Comparison of ENCODE assay signal across 8 mouse cellular contexts in genomic region chr2:112239212-112239934, GRCm38 (mm10). TPM values are rescaled to one million over a fixed set of nuclear protein-coding genes. Genes with fewer than 3 reads are reported as not detected.
DNase-seq lines count a peak whose midpoint lies in the region; ATAC-seq and TF ChIP-seq lines count a peak whose summit lies in the region.

Gene Lpcat4, plus strand, starts transcription at chr2:112239468.

- WGBS in heart, embryonic 13.5 days, result under 1% methylated on average over 81 of the region's 94 CpGs
- WGBS in liver, embryonic 11.5 days, result under 1% methylated on average over 88 of the region's 94 CpGs

- H3K27me3 ChIP-seq in erythroblast, embryonic 14.5 days (ENCODE audit: control insufficient read depth), result peaks cover 28% of the 10 kb centered on the region
- no peaks in the 10 kb centered on the region; the same call in 1 of the 2 replicates for H3K27me3 ChIP-seq in heart, embryonic 13.5 days (replicated peaks)
- H3K27me3 ChIP-seq in liver, embryonic 11.5 days (replicated peaks; ENCODE audit: control insufficient read depth, insufficient read depth, low read length), result no peaks in the 10 kb centered on the region
- no peaks in the 10 kb centered on the region for H3K27me3 ChIP-seq in myocyte (ENCODE audit: control insufficient read depth, insufficient read depth, insufficient read length)
- H3K27me3 ChIP-seq in splenic B cell, adult 2 months (ENCODE audit: control insufficient read depth, insufficient read depth, low read length, poor library complexity, severe bottlenecking), result no peaks in the 10 kb centered on the region

- H3ac ChIP-seq in myocyte (ENCODE audit: control insufficient read depth, insufficient read length), result peak within 1 kb of the TSS; percentile 53

- H3K4me3 ChIP-seq in erythroblast, embryonic 14.5 days (replicated peaks), result peak within 1 kb of the TSS; percentile 89
- H3K4me3 ChIP-seq in heart, embryonic 13.5 days, result peak within 1 kb of the TSS; percentile 91
- H3K4me3 ChIP-seq in liver, embryonic 11.5 days (ENCODE audit: low read depth, low read length), result peak within 1 kb of the TSS; percentile 74
- peak within 1 kb of the TSS; percentile 72 for H3K4me3 ChIP-seq in myocyte

- TF ChIP-seq POLR2A in myocyte (IDR thresholded peaks at IDR 0.05; ENCODE audit: insufficient read length, low read depth), result peak; percentile 53

- H3K27ac ChIP-seq in heart, embryonic 13.5 days (replicated peaks), result peak within 1 kb of the TSS; percentile 91
- H3K27ac ChIP-seq in liver, embryonic 11.5 days (ENCODE audit: low read depth, low read length), result peak within 1 kb of the TSS; percentile 86

- H3K9me3 ChIP-seq in erythroblast, embryonic 14.5 days (ENCODE audit: control insufficient read depth, low read length), result no peaks in the 10 kb centered on the region
- H3K9me3 ChIP-seq in heart, embryonic 13.5 days, result no peaks in the 10 kb centered on the region
- H3K9me3 ChIP-seq in liver, embryonic 11.5 days (ENCODE audit: control insufficient read depth, low read length), result no peaks in the 10 kb centered on the region

- H3K9ac ChIP-seq in heart, embryonic 13.5 days, result peak within 1 kb of the TSS; percentile 89
- peak within 1 kb of the TSS; percentile 86 for H3K9ac ChIP-seq in liver, embryonic 11.5 days (ENCODE audit: low read depth, low read length)

- ATAC-seq in heart, embryonic 13.5 days (ENCODE audit: extremely low read depth, insufficient number of reproducible peaks, low FRiP score, low TSS enrichment), result peak; percentile 78
- peak; percentile 89 for ATAC-seq in liver, embryonic 11.5 days (replicated peaks; ENCODE audit: low FRiP score)

- peak within 1 kb of the TSS; percentile 97 for H3K4me2 ChIP-seq in heart, embryonic 13.5 days
- H3K4me2 ChIP-seq in liver, embryonic 11.5 days, result peak within 1 kb of the TSS; percentile 98
- H3K4me2 ChIP-seq in myocyte (ENCODE audit: low read depth), result peak within 1 kb of the TSS; percentile 83

- no peaks in the 10 kb centered on the region for H3K36me3 ChIP-seq in erythroblast, embryonic 14.5 days (ENCODE audit: control insufficient read depth)
- H3K36me3 ChIP-seq in heart, embryonic 13.5 days, result peaks cover 14% of the 10 kb centered on the region
- H3K36me3 ChIP-seq in liver, embryonic 11.5 days (ENCODE audit: control insufficient read depth, insufficient read depth, low read length), result no peaks in the 10 kb centered on the region
- H3K36me3 ChIP-seq in myocyte (ENCODE audit: control insufficient read depth, insufficient read depth), result no peaks in the 10 kb centered on the region
- H3K36me3 ChIP-seq in splenic B cell, adult 2 months (ENCODE audit: control insufficient read depth, insufficient read depth, low read length, poor library complexity, severe bottlenecking), result no peaks in the 10 kb centered on the region

- DNase-seq in CD4-positive, CD25-positive, alpha-beta regulatory T cell, adult 2 months (ENCODE audit: low read depth, low spot score), result peak; percentile 90
- DNase-seq in brain, embryonic 18.5 days (ENCODE audit: low read depth, low spot score), result peak; percentile 54
- DNase-seq in kidney, postnatal 10 days, result peak; percentile 93
- DNase-seq in liver, embryonic 11.5 days (ENCODE audit: low spot score), result peak; percentile 85
- peak; percentile 86 for DNase-seq in splenic B cell, adult 2 months (ENCODE audit: low read depth, low spot score)

- H3K4me1 ChIP-seq in erythroblast, embryonic 14.5 days (ENCODE audit: control insufficient read depth), result peaks cover 23% of the 10 kb centered on the region
- peaks cover 18% of the 10 kb centered on the region for H3K4me1 ChIP-seq in heart, embryonic 13.5 days
- H3K4me1 ChIP-seq in liver, embryonic 11.5 days (replicated peaks; ENCODE audit: control insufficient read depth, insufficient read depth, low read length), result no peaks in the 10 kb centered on the region; the same call in 1 of the 2 replicates

- H3K79me2 ChIP-seq in myocyte (ENCODE audit: control insufficient read depth, insufficient read depth), result peaks cover 5% of the 10 kb centered on the region

TF ChIP-seq in myocyte, 11 proteins besides CTCF, POLR2A, EP300 and RAD21:
- peak in 2 of 3 experiments; percentile 3 to 59 for TF ChIP-seq MYOD1 (IDR thresholded peaks at IDR 0.05; ENCODE audit: control insufficient read depth in 1 of 3, insufficient read length in 2 of 3, low read depth in 2 of 3)
- TF ChIP-seq SRF (IDR thresholded peaks at IDR 0.05; ENCODE audit: control insufficient read depth, insufficient read length, low read depth), result peak; percentile 76
- no peak for TF ChIP-seq TCF3 (IDR thresholded peaks at IDR 0.05; ENCODE audit: insufficient read length, low read depth)
- TF ChIP-seq USF1 (IDR thresholded peaks at IDR 0.05; ENCODE audit: low read depth), result no peak
- peak in 2 of 3 experiments; percentile 31 to 65 for TF ChIP-seq MYOG (IDR thresholded peaks at IDR 0.05; ENCODE audit: control insufficient read depth in 1 of 3, insufficient read depth in 1 of 3, insufficient read length in 2 of 3, low read depth in 2 of 3)

RNA-seq across cellular contexts. Expression of gene Lpcat4, which starts in this region (rescaled TPM):
- polyA plus RNA-seq in erythroblast, embryonic 14.5 days (2012), result 0.11 and 0.85 TPM in 2 replicates
- 13.6 and 14.5 TPM in 2 replicates for polyA plus RNA-seq in heart, embryonic 13.5 days (2015; fragmentation: Nextera tagmentation; extraction: Ambion mirVana)
- 14.6 and 15.0 TPM in 2 replicates for polyA plus RNA-seq in liver, embryonic 11.5 days (2014; fragmentation: Nextera tagmentation; extraction: Ambion mirVana)
- 32.8 TPM for polyA plus RNA-seq in myocyte (2012; fragmentation: generic; extraction: Trizol)

Comparison
In these comparisons a context has a peak if more than half of its experiments do, and no peak if none do; other contexts are left out.
1. Peak in every context shown above with its lines: DNase-seq, ATAC-seq, H3K4me3 ChIP-seq and H3K27ac ChIP-seq.